Mouse (Mus musculus): ENCODE measurements around the gene D430042O09Rik. TPM values are rescaled to one million over a fixed set of nuclear protein-coding genes. Genes with fewer than 3 reads are reported as not detected.

The D430042O09Rik gene
- polyA plus RNA-seq, 2 experiments, result 2.2 TPM

DNA sequence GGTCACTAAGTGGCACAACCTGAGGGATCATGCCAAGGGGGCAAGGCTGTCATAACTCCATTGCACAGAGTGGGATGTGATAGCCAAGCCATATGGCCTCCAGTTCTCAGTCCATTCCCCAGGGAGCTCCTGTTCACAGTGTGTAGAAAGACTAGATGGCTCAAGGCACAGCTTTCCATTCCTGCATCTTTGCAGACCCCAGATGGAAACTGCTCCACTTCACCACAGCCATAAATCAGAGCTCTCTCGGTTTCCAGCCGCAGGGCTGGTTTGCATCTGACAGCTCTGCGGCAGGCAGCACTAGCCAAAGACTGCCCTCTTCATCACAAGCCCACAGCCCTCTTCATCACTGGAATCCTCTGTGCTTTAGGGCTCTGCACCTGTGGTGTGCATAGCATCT, 108.0 kb downstream of the D430042O09Rik start:
- no peak for TF ChIP-seq EP300 (IDR thresholded peaks at IDR 0.05; ENCODE audit: low read depth)
- TF ChIP-seq CTCF (IDR thresholded peaks at IDR 0.05; ENCODE audit: low read depth), result no peak
- no peak for ATAC-seq (ENCODE audit: insufficient read depth)

GRCm38 (mm10) chr7:125818301-125818712, 110.6 kb downstream of the D430042O09Rik start:
- ATAC-seq (ENCODE audit: insufficient read depth), result no peak
- TF ChIP-seq EP300 (IDR thresholded peaks at IDR 0.05; ENCODE audit: low read depth), result no peak
- no peak for TF ChIP-seq CTCF (IDR thresholded peaks at IDR 0.05; ENCODE audit: low read depth)
- no peaks in the 10 kb centered on the region for H3K9me3 ChIP-seq (ENCODE audit: control insufficient read depth, low read length)
- no peaks in the 10 kb centered on the region for H3K36me3 ChIP-seq (replicated peaks; ENCODE audit: control insufficient read depth, insufficient read depth, low read depth)
- 77% methylated on average over 9 of the region's 9 CpGs for WGBS (ENCODE audit: insufficient replicate concordance)
- H3K27ac ChIP-seq, result no peak overlapping the region
- no peaks in the 10 kb centered on the region for H3K4me1 ChIP-seq (replicated peaks; ENCODE audit: control insufficient read depth in 2 of 2, insufficient read depth in 2 of 2, low read length in 1 of 2)
- H3K4me2 ChIP-seq (ENCODE audit: low read depth), result no peak overlapping the region
- DNase-seq (ENCODE audit: low read depth in 3 of 3, low spot score in 3 of 3), result no peak
- H3K4me3 ChIP-seq (ENCODE audit: insufficient read depth in 1 of 2, low read depth in 2 of 2, low read length in 2 of 2), result no peak overlapping the region
- H3K9ac ChIP-seq (replicated peaks), result no peak overlapping the region
- no peaks in the 10 kb centered on the region for H3K27me3 ChIP-seq (ENCODE audit: control insufficient read depth, insufficient read depth, low read length)

More for the DNA sequence above, 108.0 kb downstream of the D430042O09Rik start:
- Histone ChIP-seq H3K4me1 (replicated peaks; ENCODE audit: control insufficient read depth in 2 of 2, insufficient read depth in 2 of 2, low read length in 1 of 2) (no peaks in the 10 kb centered on the region), H3K9me3 (ENCODE audit: control insufficient read depth, low read length) (no peaks in the 10 kb centered on the region), H3K36me3 (replicated peaks; ENCODE audit: control insufficient read depth, insufficient read depth, low read depth) (no peaks in the 10 kb centered on the region), H3K4me2 (ENCODE audit: low read depth) (no peak overlapping the region), H3K27me3 (ENCODE audit: control insufficient read depth, insufficient read depth, low read length) (no peaks in the 10 kb centered on the region), H3K4me3 (ENCODE audit: insufficient read depth in 1 of 2, low read depth in 2 of 2, low read length in 2 of 2) (no peak overlapping the region), H3K9ac (replicated peaks) (no peak overlapping the region), H3K27ac (no peak overlapping the region)
- WGBS (ENCODE audit: insufficient replicate concordance), result 72% methylated on average over 3 of the region's 3 CpGs
- no peak for DNase-seq (ENCODE audit: low read depth in 3 of 3, low spot score in 3 of 3)

- no peaks in the 10 kb centered on the region for H3K27me3 ChIP-seq (ENCODE audit: control insufficient read depth, insufficient read depth, low read length)
- DNase-seq (ENCODE audit: low read depth in 3 of 3, low spot score in 3 of 3), result no peak
- H3K4me3 ChIP-seq (ENCODE audit: insufficient read depth in 1 of 2, low read depth in 2 of 2, low read length in 2 of 2), result no peak overlapping the region
- TF ChIP-seq CTCF (IDR thresholded peaks at IDR 0.05; ENCODE audit: low read depth) (no peak), EP300 (IDR thresholded peaks at IDR 0.05; ENCODE audit: low read depth) (no peak)
- 34% methylated on average over 2 of the region's 2 CpGs for WGBS (ENCODE audit: insufficient replicate concordance)
- H3K9me3 ChIP-seq (ENCODE audit: control insufficient read depth, low read length), result no peaks in the 10 kb centered on the region
- no peak for ATAC-seq (ENCODE audit: insufficient read depth)
- no peak overlapping the region for H3K27ac ChIP-seq
- no peaks in the 10 kb centered on the region for H3K4me1 ChIP-seq (replicated peaks; ENCODE audit: control insufficient read depth in 2 of 2, insufficient read depth in 2 of 2, low read length in 1 of 2)
- H3K4me2 ChIP-seq (ENCODE audit: low read depth), result no peak overlapping the region
- no peak overlapping the region for H3K9ac ChIP-seq (replicated peaks)
- no peaks in the 10 kb centered on the region for H3K36me3 ChIP-seq (replicated peaks; ENCODE audit: control insufficient read depth, insufficient read depth, low read depth)
Measured at GRCm38 (mm10) chr7:125820233-125820632, 112.5 kb downstream of the D430042O09Rik start.

DNA sequence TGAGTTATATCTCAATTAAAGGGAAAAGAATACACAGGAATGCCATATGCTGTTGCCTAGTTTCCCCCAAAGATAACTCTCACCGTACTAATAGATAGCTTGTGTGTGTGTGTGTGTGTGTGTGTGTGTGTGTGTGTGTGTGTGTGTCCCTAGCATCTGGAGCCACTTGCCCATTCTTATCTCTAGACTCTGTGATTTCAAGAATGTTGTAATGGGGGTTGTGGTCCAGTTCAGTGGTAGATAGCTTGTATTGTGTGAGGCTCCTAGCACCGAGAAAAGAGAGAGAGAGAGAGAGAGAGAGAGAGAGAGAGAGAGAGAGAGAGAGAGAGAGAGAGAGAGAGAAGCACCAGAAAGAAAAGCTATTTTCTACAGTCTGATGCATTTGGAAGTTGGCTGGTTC, 118.7 kb downstream of the D430042O09Rik start:
- Histone ChIP-seq H3K4me2 (ENCODE audit: low read depth) (no peak overlapping the region), H3K9me3 (ENCODE audit: control insufficient read depth, low read length) (no peaks in the 10 kb centered on the region), H3K4me1 (replicated peaks; ENCODE audit: control insufficient read depth in 2 of 2, insufficient read depth in 2 of 2, low read length in 1 of 2) (no peaks in the 10 kb centered on the region), H3K4me3 (ENCODE audit: insufficient read depth in 1 of 2, low read depth in 2 of 2, low read length in 2 of 2) (no peak overlapping the region), H3K36me3 (replicated peaks; ENCODE audit: control insufficient read depth, insufficient read depth, low read depth) (no peaks in the 10 kb centered on the region), H3K9ac (replicated peaks) (no peak overlapping the region), H3K27me3 (ENCODE audit: control insufficient read depth, insufficient read depth, low read length) (no peaks in the 10 kb centered on the region), H3K27ac (no peak overlapping the region)
- WGBS (ENCODE audit: insufficient replicate concordance), result 31% methylated on average over 2 of the region's 2 CpGs
- TF ChIP-seq EP300 (IDR thresholded peaks at IDR 0.05; ENCODE audit: low read depth) (no peak), CTCF (IDR thresholded peaks at IDR 0.05; ENCODE audit: low read depth) (no peak)
- DNase-seq (ENCODE audit: low read depth in 3 of 3, low spot score in 3 of 3) (no peak), ATAC-seq (ENCODE audit: insufficient read depth) (no peak)

DNA sequence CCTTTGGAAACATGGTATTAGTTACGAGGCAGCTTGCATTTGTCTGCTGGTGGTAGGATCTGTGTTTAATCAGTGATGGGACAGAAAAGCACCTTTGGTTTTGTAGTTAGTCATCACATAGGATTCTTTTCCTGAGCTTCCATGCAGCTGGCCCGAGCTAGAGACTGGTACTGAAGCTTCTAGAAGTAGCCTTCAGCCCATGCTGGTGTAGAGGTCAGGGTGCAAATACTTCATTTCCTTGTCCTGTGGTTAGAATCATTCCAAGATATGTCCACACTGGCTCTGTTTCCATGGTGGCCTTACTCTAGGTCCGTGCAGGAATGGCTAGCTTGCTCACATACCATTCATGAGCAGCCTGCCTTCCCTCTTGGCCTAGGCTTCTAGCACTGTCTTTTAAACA, 119.2 kb downstream of the D430042O09Rik start:
- ATAC-seq (ENCODE audit: insufficient read depth) (no peak), DNase-seq (ENCODE audit: low read depth in 3 of 3, low spot score in 3 of 3) (no peak)
- Histone ChIP-seq H3K4me1 (replicated peaks; ENCODE audit: control insufficient read depth in 2 of 2, insufficient read depth in 2 of 2, low read length in 1 of 2) (no peaks in the 10 kb centered on the region), H3K9ac (replicated peaks) (no peak overlapping the region), H3K4me2 (ENCODE audit: low read depth) (no peak overlapping the region), H3K27ac (no peak overlapping the region), H3K27me3 (ENCODE audit: control insufficient read depth, insufficient read depth, low read length) (no peaks in the 10 kb centered on the region), H3K4me3 (ENCODE audit: insufficient read depth in 1 of 2, low read depth in 2 of 2, low read length in 2 of 2) (no peak overlapping the region), H3K9me3 (ENCODE audit: control insufficient read depth, low read length) (no peaks in the 10 kb centered on the region), H3K36me3 (replicated peaks; ENCODE audit: control insufficient read depth, insufficient read depth, low read depth) (no peaks in the 10 kb centered on the region)
- TF ChIP-seq CTCF (IDR thresholded peaks at IDR 0.05; ENCODE audit: low read depth) (no peak), EP300 (IDR thresholded peaks at IDR 0.05; ENCODE audit: low read depth) (no peak)
- 46% methylated on average over 3 of the region's 3 CpGs for WGBS (ENCODE audit: insufficient replicate concordance)
